14 mouse cellular contexts compared by ENCODE assay signal in the genomic region with DNA sequence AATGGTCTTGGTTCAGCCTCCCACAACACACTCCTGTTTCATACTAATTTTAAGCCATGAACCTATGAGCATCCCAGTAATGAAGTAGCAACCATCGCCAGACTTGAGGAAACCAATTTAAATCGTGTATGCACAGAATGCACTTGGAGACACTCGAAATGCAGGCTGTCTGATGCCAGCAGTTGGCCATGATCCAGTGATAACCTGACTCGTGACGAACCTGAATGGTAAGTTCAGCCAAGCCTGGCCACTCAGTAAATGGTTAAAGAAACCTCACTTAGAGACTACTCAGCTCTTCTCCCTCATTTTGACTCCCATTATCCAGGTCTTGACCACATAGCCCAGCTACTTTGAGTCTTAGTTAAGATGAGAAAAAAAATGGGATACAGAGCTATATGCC. TPM values are rescaled to one million over a fixed set of nuclear protein-coding genes. Genes with fewer than 3 reads are reported as not detected.
"Had no signal": no experiment of that assay in that cellular context is flagged by ENCODE, and none has a peak within 500 bp of the region (broad histone marks: within the 10 kb centered on the region; RNA-seq: fewer than 3 reads in every experiment).

No protein-coding gene starts in this region.

- H3K4me3 ChIP-seq: limb, embryonic 13.5 days; liver, embryonic 12.5 days; lung, embryonic 15.5 days; megakaryocyte, embryonic 14.5 days; midbrain, embryonic 15.5 days; neural tube, embryonic 12.5 days had no signal

- DNase-seq: layer of hippocampus, adult 9-11 months; left cerebral cortex, postnatal 4 days; lung, postnatal 14 days; thymus, postnatal 4 days had no signal

- H3K27me3 ChIP-seq: limb, embryonic 13.5 days; liver, embryonic 12.5 days; lung, embryonic 15.5 days; megakaryocyte, embryonic 14.5 days; midbrain, embryonic 15.5 days; neural tube, embryonic 12.5 days had no signal

- H3K27ac ChIP-seq: limb, embryonic 13.5 days; liver, embryonic 12.5 days; lung, embryonic 15.5 days; macrophage; midbrain, embryonic 15.5 days; neural tube, embryonic 12.5 days; stomach, postnatal 0 days had no signal

- H3K9ac ChIP-seq: limb, embryonic 13.5 days; liver, embryonic 12.5 days; lung, embryonic 15.5 days; midbrain, embryonic 15.5 days; neural tube, embryonic 12.5 days had no signal

- H3K36me3 ChIP-seq: liver, embryonic 12.5 days; midbrain, embryonic 15.5 days; neural tube, embryonic 12.5 days had no signal

- H3K4me1 ChIP-seq: limb, embryonic 13.5 days; liver, embryonic 12.5 days; lung, embryonic 15.5 days; midbrain, embryonic 15.5 days; neural tube, embryonic 12.5 days had no signal

RNA-seq across cellular contexts. Expression of gene Dnajc6, which starts 27.2 kb away (rescaled TPM):
- total RNA-seq: monocyte, adult 5-6 weeks; neutrophil, adult 5-6 weeks had no signal
- polyA plus RNA-seq: macrophage had no signal
